Mouse (Mus musculus) CH12F3 (cell line): ENCODE data around the gene Spns2.

Experiments used
- in situ Hi-C: fragments of 300-500 bp; cut with MboI; formaldehyde crosslinking; loops from 2 replicates; pipeline ENCODE4 v1.14.3; 2020; ENCODE audit warnings: low sequenced_read_pairs

Spns2 gene

GRCm38 (mm10) chr11:72415155-72415554, 74.5 kb downstream of the Spns2 start:
- in situ Hi-C loops: loop anchor here (25.0 kb wide), 1 partner anchor 178 kb away; no protein-coding TSS in a partner anchor

GRCm38 (mm10) chr11:72413601-72414190, 76.0 kb downstream of the Spns2 start:
- in situ Hi-C loops: loop anchor here (25.0 kb wide), 1 partner anchor 176 kb away; no protein-coding TSS in a partner anchor

- in situ Hi-C loops: loop anchor here (25.0 kb wide), 1 partner anchor 176 kb away; no protein-coding TSS in a partner anchor
These were observed 76.7 kb downstream of the Spns2 start for GRCm38 (mm10) chr11:72413016-72413415.

GRCm38 (mm10) chr11:72411945-72412344, 77.8 kb downstream of the Spns2 start:
- in situ Hi-C loops: loop anchor here (25.0 kb wide), 1 partner anchor 175 kb away; no protein-coding TSS in a partner anchor

GRCm38 (mm10) chr11:72411093-72411921, 78.4 kb downstream of the Spns2 start, which contains the start of gene Smtnl2:
Gene Smtnl2 (minus strand): TSS chr11:72411713.
- in situ Hi-C loops: loop anchor here (25.0 kb wide), 1 partner anchor 174 kb away; no protein-coding TSS in a partner anchor

GRCm38 (mm10) chr11:72410521-72411092, 79.1 kb downstream of the Spns2 start:
- in situ Hi-C loops: loop anchor here (25.0 kb wide), 1 partner anchor 173 kb away; no protein-coding TSS in a partner anchor

- in situ Hi-C loops: loop anchor here (25.0 kb wide), 1 partner anchor 173 kb away; no protein-coding TSS in a partner anchor
These were observed 79.9 kb downstream of the Spns2 start for GRCm38 (mm10) chr11:72409649-72410385.

GRCm38 (mm10) chr11:72408451-72409170, 81.1 kb downstream of the Spns2 start:
- in situ Hi-C loops: loop anchor here (25.0 kb wide), 1 partner anchor 171 kb away; no protein-coding TSS in a partner anchor

GRCm38 (mm10) chr11:72407574-72407973, 82.1 kb downstream of the Spns2 start:
- in situ Hi-C loops: loop anchor here (25.0 kb wide), 1 partner anchor 170 kb away; no protein-coding TSS in a partner anchor

- in situ Hi-C loops: loop anchor here (25.0 kb wide), 1 partner anchor 170 kb away; no protein-coding TSS in a partner anchor
These were observed 82.6 kb downstream of the Spns2 start for GRCm38 (mm10) chr11:72407081-72407480.

- in situ Hi-C loops: loop anchor here (25.0 kb wide), 1 partner anchor 169 kb away; no protein-coding TSS in a partner anchor
These were observed 83.5 kb downstream of the Spns2 start for GRCm38 (mm10) chr11:72406079-72406675.

GRCm38 (mm10) chr11:72405532-72405931, 84.2 kb downstream of the Spns2 start:
- in situ Hi-C loops: loop anchor here (25.0 kb wide), 1 partner anchor 168 kb away; no protein-coding TSS in a partner anchor

GRCm38 (mm10) chr11:72402969-72403368, 86.7 kb downstream of the Spns2 start:
- in situ Hi-C loops: loop anchor here (25.0 kb wide), 1 partner anchor 166 kb away; no protein-coding TSS in a partner anchor

- in situ Hi-C loops: loop anchor here (25.0 kb wide), 1 partner anchor 165 kb away; no protein-coding TSS in a partner anchor
These were observed 87.7 kb downstream of the Spns2 start for GRCm38 (mm10) chr11:72402017-72402416.
